Mouse (Mus musculus): ENCODE measurements around the gene AL732309.1. TPM values are rescaled to one million over a fixed set of nuclear protein-coding genes. Genes with fewer than 3 reads are reported as not detected.

The AL732309.1 gene
- polyA plus RNA-seq, 1 experiment: 7.0 TPM

DNA sequence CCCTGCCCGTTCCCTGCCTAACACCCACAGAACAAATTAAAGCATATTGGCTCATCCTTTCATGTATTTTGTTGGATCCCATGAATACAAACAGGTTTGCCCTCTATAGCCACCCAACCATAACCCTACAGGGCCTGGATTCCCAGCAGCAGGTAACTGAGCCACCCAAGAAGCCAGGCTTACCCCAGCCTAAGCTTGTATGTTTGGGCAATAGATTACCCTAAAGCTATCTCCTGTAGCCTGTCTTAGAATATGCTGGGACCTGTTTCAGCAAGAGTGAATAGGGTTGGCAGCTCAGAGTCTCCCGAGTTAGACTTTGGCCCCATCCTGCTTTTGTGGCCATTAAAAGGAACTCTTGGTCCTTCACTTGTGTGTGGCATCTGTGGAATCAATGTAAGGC is 38.9 kb upstream of the AL732309.1 start:
- TF ChIP-seq POLR2A (IDR thresholded peaks at IDR 0.05; ENCODE audit: control insufficient read depth, low read depth, low read length): no peak
- TF ChIP-seq CTCF (IDR thresholded peaks at IDR 0.05; ENCODE audit: control insufficient read depth, insufficient read depth, insufficient replicate concordance, low read depth, low read length): no peak
- Histone ChIP-seq H3K27me3 (ENCODE audit: control insufficient read depth, insufficient read depth, low read length) (no peaks in the 10 kb centered on the region), H3K4me1 (ENCODE audit: control insufficient read depth, insufficient read depth, low read length) (peaks cover 2% of the 10 kb centered on the region), H3K4me3 (ENCODE audit: control insufficient read depth, low read depth, low read length) (peak overlapping the region; percentile 19; the same call in 1 of the 2 replicates), H3K36me3 (ENCODE audit: control insufficient read depth, insufficient read depth, low read length) (peaks cover 5% of the 10 kb centered on the region), H3K27ac (ENCODE audit: control insufficient read depth, insufficient read depth, low read depth, low read length) (no peak overlapping the region)

DNA sequence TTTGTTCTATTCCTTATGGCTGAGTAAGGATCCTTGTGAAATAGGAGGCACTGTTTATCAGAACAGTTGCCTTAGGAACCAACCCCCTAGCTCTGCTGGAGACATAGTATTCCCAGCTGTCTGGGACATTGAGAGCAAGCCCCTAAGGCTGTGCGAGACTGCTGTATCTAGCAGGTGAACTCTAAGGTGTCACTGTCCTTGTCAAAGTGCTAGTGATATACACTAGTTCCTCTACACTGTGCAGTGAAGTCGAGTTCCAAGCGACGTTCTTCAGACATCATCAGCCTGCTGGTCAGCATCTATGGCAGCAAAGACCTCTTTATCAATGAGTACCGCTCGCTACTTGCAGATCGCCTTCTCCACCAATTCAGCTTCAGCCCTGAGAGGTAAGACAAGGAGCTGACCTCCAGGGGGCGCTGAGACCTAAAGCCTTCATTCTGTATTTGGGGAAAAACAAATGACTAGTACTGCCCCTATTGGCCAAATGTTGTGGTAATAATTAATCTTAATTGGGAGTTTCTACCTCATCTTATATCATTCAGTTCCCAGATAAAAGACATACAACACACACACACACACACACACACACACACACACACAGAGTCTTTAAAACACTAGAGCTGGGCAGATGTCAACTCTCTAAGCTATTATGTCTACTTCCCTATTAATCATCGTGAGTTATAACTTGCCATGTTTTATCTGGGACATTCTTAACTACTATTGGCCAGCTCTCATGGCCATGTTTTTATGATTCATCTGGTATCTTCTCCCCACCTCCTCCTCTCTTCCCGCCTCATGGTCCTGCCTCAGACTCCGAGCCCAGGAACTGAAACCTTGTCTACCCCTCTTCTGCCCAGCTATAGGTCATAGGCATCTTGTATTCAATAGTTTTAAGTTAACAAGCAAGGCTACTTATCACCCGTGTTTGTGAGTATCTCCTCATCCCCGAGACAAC is 32.5 kb upstream of the AL732309.1 start:
- TF ChIP-seq POLR2A (IDR thresholded peaks at IDR 0.05; ENCODE audit: control insufficient read depth, low read depth, low read length) (no peak), CTCF (IDR thresholded peaks at IDR 0.05; ENCODE audit: control insufficient read depth, insufficient read depth, insufficient replicate concordance, low read depth, low read length) (peak; percentile 36; the same call in 1 of the 2 replicates)
- Histone ChIP-seq H3K27me3 (ENCODE audit: control insufficient read depth, insufficient read depth, low read length) (no peaks in the 10 kb centered on the region), H3K27ac (ENCODE audit: control insufficient read depth, insufficient read depth, low read depth, low read length) (no peak overlapping the region), H3K4me1 (ENCODE audit: control insufficient read depth, insufficient read depth, low read length) (no peaks in the 10 kb centered on the region), H3K4me3 (ENCODE audit: control insufficient read depth, low read depth, low read length) (no peak overlapping the region), H3K36me3 (ENCODE audit: control insufficient read depth, insufficient read depth, low read length) (no peaks in the 10 kb centered on the region; the same call in 1 of the 2 replicates)

DNA sequence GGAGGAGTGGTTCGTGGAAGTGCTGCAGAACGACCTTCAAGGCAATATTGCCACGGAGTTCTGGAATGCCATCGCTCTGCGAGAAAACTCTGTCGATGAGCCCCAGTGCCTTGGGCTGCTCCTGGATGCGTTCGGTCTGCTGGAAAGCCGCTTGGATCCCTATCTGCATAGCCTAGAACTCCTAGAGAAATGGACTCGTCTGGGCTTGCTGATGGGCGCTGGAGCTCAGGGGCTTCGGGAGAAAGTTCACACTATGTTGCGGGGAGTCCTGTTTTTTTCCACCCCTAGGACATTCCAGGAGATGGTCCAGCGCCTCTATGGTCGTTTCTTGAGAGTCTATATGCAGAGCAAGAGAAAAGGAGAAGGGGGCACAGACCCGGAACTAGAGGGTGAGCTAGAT is 26.3 kb upstream of the AL732309.1 start:
- Histone ChIP-seq H3K27me3 (ENCODE audit: control insufficient read depth, insufficient read depth, low read length) (no peaks in the 10 kb centered on the region), H3K4me3 (ENCODE audit: control insufficient read depth, low read depth, low read length) (peak overlapping the region; percentile 91), H3K36me3 (ENCODE audit: control insufficient read depth, insufficient read depth, low read length) (no peaks in the 10 kb centered on the region), H3K4me1 (ENCODE audit: control insufficient read depth, insufficient read depth, low read length) (peaks cover 8% of the 10 kb centered on the region), H3K27ac (ENCODE audit: control insufficient read depth, insufficient read depth, low read depth, low read length) (peak overlapping the region; percentile 37; the same call in 1 of the 2 replicates)
- no peak for TF ChIP-seq CTCF (IDR thresholded peaks at IDR 0.05; ENCODE audit: control insufficient read depth, insufficient read depth, insufficient replicate concordance, low read depth, low read length)
- TF ChIP-seq POLR2A (IDR thresholded peaks at IDR 0.05; ENCODE audit: control insufficient read depth, low read depth, low read length): no peak

DNA sequence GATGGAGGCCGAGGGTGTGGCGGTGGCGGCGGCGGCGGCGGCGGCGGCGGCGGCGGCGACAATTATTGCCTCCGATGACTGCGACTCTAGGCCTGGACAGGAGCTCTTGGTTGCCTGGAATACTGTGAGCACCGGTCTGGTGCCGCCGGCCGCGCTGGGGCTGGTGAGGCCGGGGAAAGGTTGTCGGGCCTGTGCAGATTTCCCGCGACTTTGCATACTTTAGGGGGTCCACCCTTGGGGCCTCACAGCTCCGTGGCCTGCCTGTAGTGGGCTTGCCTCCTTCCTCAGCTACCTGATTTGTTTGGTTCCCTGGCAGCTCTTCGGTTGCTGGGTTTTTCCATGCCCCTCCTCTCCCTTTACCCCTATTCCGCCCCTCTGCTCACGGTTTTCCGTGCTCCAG is 25.9 kb upstream of the AL732309.1 start:
- TF ChIP-seq CTCF (IDR thresholded peaks at IDR 0.05; ENCODE audit: control insufficient read depth, insufficient read depth, insufficient replicate concordance, low read depth, low read length): no peak
- TF ChIP-seq POLR2A (IDR thresholded peaks at IDR 0.05; ENCODE audit: control insufficient read depth, low read depth, low read length): no peak
- Histone ChIP-seq H3K36me3 (ENCODE audit: control insufficient read depth, insufficient read depth, low read length) (no peaks in the 10 kb centered on the region), H3K27me3 (ENCODE audit: control insufficient read depth, insufficient read depth, low read length) (no peaks in the 10 kb centered on the region), H3K4me1 (ENCODE audit: control insufficient read depth, insufficient read depth, low read length) (peaks cover 8% of the 10 kb centered on the region), H3K27ac (ENCODE audit: control insufficient read depth, insufficient read depth, low read depth, low read length) (peak overlapping the region; percentile 37; the same call in 1 of the 2 replicates), H3K4me3 (ENCODE audit: control insufficient read depth, low read depth, low read length) (peak overlapping the region; percentile 91)

DNA sequence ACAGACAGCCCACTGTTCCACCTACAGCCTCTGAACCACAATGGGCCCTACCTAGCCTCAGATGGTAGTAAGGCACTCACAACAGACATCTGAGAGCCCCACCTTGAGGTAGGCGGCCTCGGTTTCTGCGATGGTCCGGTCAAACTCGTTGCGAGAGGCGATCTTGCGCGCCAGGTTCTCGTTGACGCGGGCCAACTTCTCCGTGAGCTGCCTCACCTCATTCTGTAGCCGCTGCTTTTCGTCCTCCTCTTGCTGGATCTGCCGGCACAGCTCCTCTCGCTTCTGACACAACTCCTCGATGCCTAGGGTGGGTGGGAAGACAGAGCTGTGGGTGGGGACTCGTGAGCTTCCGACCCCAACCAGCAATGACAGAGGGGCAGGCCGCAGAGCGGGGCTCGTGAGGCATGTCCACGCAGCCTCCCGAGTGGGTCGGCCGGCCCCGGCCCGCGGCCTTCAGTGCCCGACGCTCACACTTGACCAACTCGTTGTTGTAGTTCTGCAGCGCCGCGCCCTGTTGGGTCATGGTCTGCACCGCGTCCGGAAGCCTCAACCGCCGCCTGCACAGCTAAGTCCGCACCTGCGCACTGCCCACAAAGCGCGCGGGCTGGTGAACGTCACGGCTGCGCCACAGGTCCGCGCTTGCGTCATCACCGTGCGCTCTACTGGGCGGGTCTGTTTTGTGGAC is 25.3 kb upstream of the AL732309.1 start, which contains the start of the genes Ssna1 and Anapc2:
TSS of gene Ssna1 (minus strand) at position 612 of the 685 bp plus-strand sequence.
TSS of gene Anapc2 (plus strand) at position 652 of the 685 bp plus-strand sequence.
- no peaks in the 10 kb centered on the region for H3K27me3 ChIP-seq (ENCODE audit: control insufficient read depth, insufficient read depth, low read length)
- H3K27ac ChIP-seq (ENCODE audit: control insufficient read depth, insufficient read depth, low read depth, low read length): peak within 1 kb of the TSS; percentile 80
- TF ChIP-seq CTCF (IDR thresholded peaks at IDR 0.05; ENCODE audit: control insufficient read depth, insufficient read depth, insufficient replicate concordance, low read depth, low read length) (no peak; the same call in 1 of the 2 replicates), POLR2A (IDR thresholded peaks at IDR 0.05; ENCODE audit: control insufficient read depth, low read depth, low read length) (peak; percentile 99)
- H3K36me3 ChIP-seq (ENCODE audit: control insufficient read depth, insufficient read depth, low read length): no peaks in the 10 kb centered on the region
- H3K4me3 ChIP-seq (ENCODE audit: control insufficient read depth, low read depth, low read length): peak within 1 kb of the TSS; percentile 91
- peaks cover 8% of the 10 kb centered on the region for H3K4me1 ChIP-seq (ENCODE audit: control insufficient read depth, insufficient read depth, low read length)

DNA sequence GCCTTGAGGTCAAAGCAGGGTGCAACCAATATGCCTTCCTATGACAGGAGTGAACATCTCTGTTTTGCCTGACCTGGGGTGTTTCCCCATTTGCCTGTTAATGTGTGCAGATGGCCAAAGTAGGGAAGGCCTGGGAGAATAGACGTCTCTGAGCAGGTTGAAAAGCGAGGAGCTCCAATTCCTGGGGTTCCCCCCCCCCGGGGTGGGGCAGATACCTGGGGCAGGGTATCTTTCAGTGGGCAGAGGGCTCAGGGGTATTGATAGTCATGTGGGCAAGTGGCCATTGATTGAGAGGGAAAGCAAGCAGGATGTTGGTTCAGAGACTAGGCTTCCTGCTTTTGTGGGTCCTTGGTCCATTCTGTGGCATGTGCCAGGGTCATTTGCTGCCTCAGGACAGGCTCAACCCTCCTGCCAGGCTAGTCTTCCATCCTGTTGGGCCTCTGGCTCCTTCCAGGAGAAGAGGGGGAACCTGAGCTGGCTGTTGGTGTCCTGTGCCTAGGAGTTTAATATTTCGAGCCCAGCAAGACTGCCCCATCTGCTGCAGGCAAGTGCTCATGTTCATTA is 21.2 kb upstream of the AL732309.1 start:
- Histone ChIP-seq H3K27ac (ENCODE audit: control insufficient read depth, insufficient read depth, low read depth, low read length) (no peak overlapping the region), H3K4me1 (ENCODE audit: control insufficient read depth, insufficient read depth, low read length) (peaks cover 24% of the 10 kb centered on the region), H3K4me3 (ENCODE audit: control insufficient read depth, low read depth, low read length) (no peak overlapping the region), H3K36me3 (ENCODE audit: control insufficient read depth, insufficient read depth, low read length) (no peaks in the 10 kb centered on the region; the same call in 1 of the 2 replicates), H3K27me3 (ENCODE audit: control insufficient read depth, insufficient read depth, low read length) (no peaks in the 10 kb centered on the region)
- TF ChIP-seq POLR2A (IDR thresholded peaks at IDR 0.05; ENCODE audit: control insufficient read depth, low read depth, low read length) (no peak), CTCF (IDR thresholded peaks at IDR 0.05; ENCODE audit: control insufficient read depth, insufficient read depth, insufficient replicate concordance, low read depth, low read length) (no peak)

All from testis, adult 2 months (tissue).